Mouse (Mus musculus) bone marrow, adult 2 months (tissue): ENCODE results near the gene Mylpf. TPM values are rescaled to one million over a fixed set of nuclear protein-coding genes. Genes with fewer than 3 reads are reported as not detected.
A peak's percentile ranks its signal among the peaks of the same experiment; 100 is the strongest.

ENCODE experiments used
- H3K27ac ChIP-seq: fragments of 200-500 bp; 2 replicates; pipeline ENCODE4 v1.5.1; 2012; ENCODE audit warnings: low read depth, mild to moderate bottlenecking, control low read depth, inconsistent platforms, low read length; ENCODE audit not compliant: control insufficient read depth, poor library complexity, insufficient read depth
- H3K4me1 ChIP-seq: fragments of 200-500 bp; 2 replicates; pipeline ENCODE4 v1.6.1; 2011; ENCODE audit warnings: low read length; ENCODE audit not compliant: control insufficient read depth, insufficient read depth
- H3K4me3 ChIP-seq: fragments of 200-500 bp; replicated peaks from 2 replicates; pipeline ENCODE3; 2011; ENCODE audit warnings: mild to moderate bottlenecking, low read depth, low read length, control low read depth; ENCODE audit not compliant: control insufficient read depth
- CTCF ChIP-seq: fragments of 200-500 bp; IDR thresholded peaks from 2 replicates; pipeline ENCODE4 v1.5.1; 2011; ENCODE audit warnings: low read length, control low read depth; ENCODE audit not compliant: control insufficient read depth, insufficient read depth
- POLR2A ChIP-seq: fragments of 200-500 bp; IDR thresholded peaks from 2 replicates; pipeline ENCODE4 v1.6.1; 2011; ENCODE audit warnings: low read depth, mild to moderate bottlenecking, control low read depth, low read length, borderline replicate concordance; ENCODE audit not compliant: control insufficient read depth
- WGBS: fragments of 180-500 bp; shearing (Covaris S2); methylation state at CpG from one replicate; pipeline ENCODE4 v1.1.7; 2018; 5-methylcytosine and 5-hydroxymethylcytosine counted together
- polyA plus RNA-seq: library from polyadenylated mRNA; stranded (reverse); fragments of >200 nt; gene quantifications from 2 replicates; pipeline ENCODE4 v1.2.4, GENCODE M21; 2011; ENCODE audit warnings: low replicate concordance; ENCODE audit not compliant: missing spikeins, insufficient read depth, insufficient read length

Gene Mylpf
- polyA plus RNA-seq, 1 experiment: 126 TPM

GRCm38 (mm10) chr7:127253341-127253740, 44.7 kb downstream of the Mylpf start:
- TF ChIP-seq POLR2A (no peak), CTCF (no peak)
- H3K4me1 ChIP-seq: peaks cover 8% of the 10 kb centered on the region
- peak overlapping the region; percentile 98 for H3K27ac ChIP-seq
- peak overlapping the region; percentile 98 for H3K4me3 ChIP-seq
- WGBS: 58% methylated on average over 6 of the region's 6 CpGs

- Histone ChIP-seq H3K4me3 (peak overlapping the region; percentile 98), H3K4me1 (peaks cover 8% of the 10 kb centered on the region), H3K27ac (peak overlapping the region; percentile 98)
- under 1% methylated on average over 135 of the region's 136 CpGs for WGBS
- TF ChIP-seq POLR2A (peak; percentile 50; the same call in 1 of the 2 replicates), CTCF (no peak)
Measured at GRCm38 (mm10) chr7:127253821-127254769, 45.4 kb downstream of the Mylpf start.

GRCm38 (mm10) chr7:127255008-127255407, 46.3 kb downstream of the Mylpf start:
- WGBS: 13% methylated on average over 4 of the region's 4 CpGs
- Histone ChIP-seq H3K4me1 (peaks cover 8% of the 10 kb centered on the region), H3K4me3 (no peak overlapping the region), H3K27ac (peak overlapping the region; percentile 98; the same call in 1 of the 2 replicates)
- TF ChIP-seq POLR2A (no peak), CTCF (no peak)

- Histone ChIP-seq H3K27ac (no peak overlapping the region), H3K4me3 (no peak overlapping the region), H3K4me1 (peaks cover 8% of the 10 kb centered on the region)
- TF ChIP-seq POLR2A (no peak), CTCF (no peak)
- WGBS: 56% methylated on average over 2 of the region's 2 CpGs
Measured at GRCm38 (mm10) chr7:127255965-127256364, 47.3 kb downstream of the Mylpf start.

- H3K4me3 ChIP-seq: no peak overlapping the region
- no peak overlapping the region for H3K27ac ChIP-seq
- peaks cover 8% of the 10 kb centered on the region for H3K4me1 ChIP-seq
- no peak for TF ChIP-seq POLR2A
- no peak for TF ChIP-seq CTCF
- WGBS: 55% methylated on average over 5 of the region's 5 CpGs
Measured at GRCm38 (mm10) chr7:127256518-127256917, 47.8 kb downstream of the Mylpf start.

GRCm38 (mm10) chr7:127259186-127259905, 50.7 kb downstream of the Mylpf start:
- WGBS: 66% methylated on average over 8 of the region's 8 CpGs
- peaks cover 8% of the 10 kb centered on the region for H3K4me1 ChIP-seq
- TF ChIP-seq CTCF: no peak
- TF ChIP-seq POLR2A: no peak
- no peak overlapping the region for H3K27ac ChIP-seq
- H3K4me3 ChIP-seq: no peak overlapping the region

GRCm38 (mm10) chr7:127260309-127261111, 51.8 kb downstream of the Mylpf start, which contains the start of gene Dctpp1:
TSS of gene Dctpp1 (minus strand) at chr7:127260709.
- Histone ChIP-seq H3K4me3 (peak within 1 kb of the TSS; percentile 94), H3K4me1 (peaks cover 3% of the 10 kb centered on the region), H3K27ac (peak within 1 kb of the TSS; percentile 40)
- TF ChIP-seq POLR2A (peak; percentile 90), CTCF (peak; percentile 92)
- under 1% methylated on average over 50 of the region's 50 CpGs for WGBS
